Mouse (Mus musculus) myocyte (in vitro differentiated cells): ENCODE results near the gene Sbpl.
"Not testable (repeated sequence)": the region's sequence is repeated elsewhere in the genome, so short reads cannot be mapped to it uniquely, and the experiment has no call there.

Experiments
- POLR2A ChIP-seq: IDR thresholded peaks from one replicate; pipeline ENCODE4 v1.6.1; 2011; ENCODE audit warnings: low read depth, mild to moderate bottlenecking, control low read depth, moderate library complexity; ENCODE audit not compliant: insufficient read length
- POLR2AphosphoS2 ChIP-seq: IDR thresholded peaks from one replicate; pipeline ENCODE4 v1.6.1; 2011; ENCODE audit warnings: low read depth, control low read depth; ENCODE audit not compliant: insufficient read length

DNA sequence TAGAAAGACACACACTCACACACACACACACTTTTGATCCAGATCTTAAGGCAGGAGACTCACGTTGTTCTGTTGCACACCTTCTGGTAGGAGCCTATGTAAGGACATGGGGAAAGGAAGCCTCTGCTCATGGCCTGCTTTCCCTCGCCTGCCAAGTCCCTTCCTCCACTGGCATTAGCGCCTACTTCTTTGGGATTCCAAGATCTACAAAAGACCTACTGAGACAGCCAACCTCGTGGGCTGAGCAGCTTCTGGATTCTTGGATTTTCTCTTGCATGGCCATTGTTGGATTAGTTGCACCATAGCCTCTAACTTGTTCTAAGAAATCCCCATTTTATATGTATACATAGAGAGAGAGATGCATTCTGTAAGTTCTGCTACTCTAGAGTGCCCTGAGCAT lies 4.2 kb downstream of the Sbpl start:
- not testable (repeated sequence) for TF ChIP-seq POLR2A, POLR2AphosphoS2
